Mouse (Mus musculus) ES-Bruce4 (cell line): ENCODE results near the gene Ints7. TPM values are rescaled to one million over a fixed set of nuclear protein-coding genes. Genes with fewer than 3 reads are reported as not detected.

Experiments used
- H3K27ac ChIP-seq: 2 replicates; pipeline ENCODE4 v1.5.1; 2012; ENCODE audit warnings: low read length, inconsistent platforms; ENCODE audit not compliant: insufficient read depth
- H3K27me3 ChIP-seq: 2 replicates; pipeline ENCODE4 v1.6.1; 2012; ENCODE audit warnings: mild to moderate bottlenecking, low read length, inconsistent platforms; ENCODE audit not compliant: control insufficient read depth, poor library complexity, insufficient read depth, severe bottlenecking
- H3K36me3 ChIP-seq: 2 replicates; pipeline ENCODE4 v1.6.1; 2012; ENCODE audit warnings: inconsistent platforms, mild to moderate bottlenecking, low read length, moderate library complexity; ENCODE audit not compliant: control insufficient read depth, poor library complexity, insufficient read depth, severe bottlenecking
- H3K4me1 ChIP-seq: one replicate; pipeline ENCODE4 v1.8.1; 2011; ENCODE audit warnings: low read length; ENCODE audit not compliant: control insufficient read depth, insufficient read depth
- H3K4me3 ChIP-seq: 2 replicates; pipeline ENCODE4 v1.5.1; 2011; ENCODE audit warnings: low read depth, mild to moderate bottlenecking, low read length
- H3K9ac ChIP-seq: 2 replicates; pipeline ENCODE4 v1.6.1; 2012; ENCODE audit warnings: low read depth, mild to moderate bottlenecking, inconsistent platforms; ENCODE audit not compliant: poor library complexity, severe bottlenecking
- H3K9me3 ChIP-seq: replicated peaks from 2 replicates; pipeline ENCODE4 v1.6.1; 2012; ENCODE audit warnings: mild to moderate bottlenecking, low read length, inconsistent platforms; ENCODE audit not compliant: control insufficient read depth, poor library complexity, insufficient read depth, severe bottlenecking
- CTCF ChIP-seq: IDR thresholded peaks from one replicate; pipeline ENCODE4 v1.8.1; 2011; ENCODE audit warnings: low read depth, low read length
- EP300 ChIP-seq: IDR thresholded peaks from 2 replicates; pipeline ENCODE4 v1.6.1; 2011; ENCODE audit warnings: low read depth, low read length; ENCODE audit not compliant: insufficient read depth
- POLR2A ChIP-seq: IDR thresholded peaks from one replicate; pipeline ENCODE4 v1.8.1; 2011; ENCODE audit warnings: low read length; ENCODE audit not compliant: insufficient read depth
- polyA plus RNA-seq: library from polyadenylated mRNA; stranded (reverse); fragments of >200 nt; gene quantifications from 2 replicates; pipeline ENCODE4 v1.2.4, GENCODE M21; 2011; ENCODE audit warnings: low read depth; ENCODE audit not compliant: missing spikeins, insufficient read depth, insufficient read length

Gene Ints7
- polyA plus RNA-seq, 1 experiment, result 58.1 TPM

GRCm38 (mm10) chr1:191629170-191629636, 53.8 kb downstream of the Ints7 start:
- Histone ChIP-seq H3K4me3 (no peak overlapping the region), H3K27ac (no peak overlapping the region), H3K36me3 (no peaks in the 10 kb centered on the region), H3K27me3 (no peaks in the 10 kb centered on the region), H3K4me1 (no peaks in the 10 kb centered on the region), H3K9me3 (no peaks in the 10 kb centered on the region), H3K9ac (no peak overlapping the region)
- no peak for TF ChIP-seq CTCF
- no peak for TF ChIP-seq POLR2A
- TF ChIP-seq EP300, result no peak

DNA sequence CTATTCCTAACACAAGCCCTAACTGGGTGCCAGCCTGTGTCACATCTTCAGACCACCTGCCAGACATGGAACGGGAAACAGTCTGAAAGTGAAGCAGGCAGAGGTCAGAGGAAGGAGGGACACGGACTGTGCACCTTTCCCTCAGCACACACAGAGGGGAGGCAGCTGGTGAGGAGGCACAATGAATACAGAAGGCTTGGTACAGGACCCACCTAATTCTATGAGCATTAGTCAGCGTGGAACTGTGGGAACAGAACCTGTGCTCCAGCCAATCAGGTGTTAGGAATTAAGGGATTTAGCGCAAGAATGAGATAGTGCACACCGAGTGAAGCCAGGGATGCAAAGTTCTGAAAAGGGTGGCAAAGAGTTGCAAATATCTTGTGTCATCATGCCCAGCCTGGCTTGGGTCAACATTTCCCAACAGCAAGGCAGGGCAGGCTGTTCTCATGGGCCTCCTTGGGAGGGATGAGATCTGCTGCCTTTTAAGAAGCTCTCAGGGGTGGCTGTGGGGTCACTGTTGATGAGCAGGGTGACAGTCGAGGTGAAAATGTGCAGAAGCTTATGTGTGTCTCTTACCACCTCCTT, 57.2 kb downstream of the Ints7 start:
- Histone ChIP-seq H3K27me3 (no peaks in the 10 kb centered on the region), H3K4me1 (no peaks in the 10 kb centered on the region), H3K36me3 (no peaks in the 10 kb centered on the region), H3K9me3 (no peaks in the 10 kb centered on the region), H3K27ac (no peak overlapping the region), H3K4me3 (no peak overlapping the region), H3K9ac (no peak overlapping the region)
- no peak for TF ChIP-seq CTCF
- TF ChIP-seq POLR2A, result no peak
- TF ChIP-seq EP300, result no peak

GRCm38 (mm10) chr1:191634116-191634515, 58.7 kb downstream of the Ints7 start:
- no peaks in the 10 kb centered on the region for H3K27me3 ChIP-seq
- no peaks in the 10 kb centered on the region for H3K4me1 ChIP-seq
- no peak overlapping the region for H3K4me3 ChIP-seq
- TF ChIP-seq EP300, result no peak
- TF ChIP-seq POLR2A, result no peak
- no peak for TF ChIP-seq CTCF
- no peaks in the 10 kb centered on the region for H3K9me3 ChIP-seq
- H3K9ac ChIP-seq, result no peak overlapping the region
- no peak overlapping the region for H3K27ac ChIP-seq
- H3K36me3 ChIP-seq, result no peaks in the 10 kb centered on the region

DNA sequence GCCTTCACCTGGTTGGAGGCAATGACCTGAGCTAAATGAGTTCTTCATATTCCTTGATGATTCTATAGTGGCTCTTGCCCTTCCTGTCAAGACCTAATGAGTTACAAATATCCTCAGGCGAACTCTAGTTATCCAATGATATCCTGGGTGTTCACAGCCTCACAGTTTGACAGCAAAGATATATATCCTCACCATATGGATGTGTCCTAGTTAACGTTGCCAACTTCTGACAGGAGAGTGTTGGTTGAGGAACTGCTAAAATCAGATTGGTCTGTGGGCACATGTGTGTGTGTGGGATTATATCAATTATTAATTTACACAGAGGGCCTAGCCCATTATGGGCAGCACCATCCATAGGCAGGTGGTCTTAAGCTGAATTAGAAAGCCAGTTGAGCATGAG, 63.0 kb downstream of the Ints7 start:
- H3K9ac ChIP-seq, result no peak overlapping the region
- H3K4me1 ChIP-seq, result no peaks in the 10 kb centered on the region
- no peak overlapping the region for H3K4me3 ChIP-seq
- TF ChIP-seq POLR2A (no peak), CTCF (no peak), EP300 (no peak)
- H3K27ac ChIP-seq, result no peak overlapping the region
- H3K27me3 ChIP-seq, result no peaks in the 10 kb centered on the region
- no peaks in the 10 kb centered on the region for H3K9me3 ChIP-seq
- no peaks in the 10 kb centered on the region for H3K36me3 ChIP-seq

DNA sequence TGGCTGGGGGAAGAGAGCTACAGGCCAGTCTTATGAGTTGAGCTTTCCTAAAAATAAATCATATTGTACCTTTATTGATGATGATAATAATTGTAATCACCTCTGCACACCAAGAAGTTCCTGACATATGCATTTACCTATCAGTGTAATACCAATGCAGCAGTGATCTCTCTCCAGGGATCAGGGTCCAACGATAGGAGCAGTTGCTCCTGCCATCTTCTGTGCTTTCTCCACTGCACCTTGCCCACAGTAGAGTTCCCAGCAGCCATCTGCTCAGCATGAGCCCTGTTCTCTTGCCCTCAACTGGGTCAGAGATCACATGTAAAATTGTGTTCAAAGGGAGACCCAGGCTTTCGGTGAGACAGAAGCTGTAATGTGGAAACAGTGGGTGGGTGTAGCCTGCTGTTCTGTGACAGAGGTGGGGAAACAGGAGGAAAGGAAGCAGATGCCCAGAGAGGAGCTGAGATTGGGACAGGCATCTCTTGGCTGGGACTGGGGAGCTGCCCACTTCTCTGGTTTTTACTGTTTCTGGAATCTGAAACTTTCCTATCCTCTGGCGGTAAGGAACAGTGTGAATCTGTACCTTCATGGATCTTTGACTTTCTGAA, 63.9 kb downstream of the Ints7 start:
- H3K4me1 ChIP-seq, result no peaks in the 10 kb centered on the region

DNA sequence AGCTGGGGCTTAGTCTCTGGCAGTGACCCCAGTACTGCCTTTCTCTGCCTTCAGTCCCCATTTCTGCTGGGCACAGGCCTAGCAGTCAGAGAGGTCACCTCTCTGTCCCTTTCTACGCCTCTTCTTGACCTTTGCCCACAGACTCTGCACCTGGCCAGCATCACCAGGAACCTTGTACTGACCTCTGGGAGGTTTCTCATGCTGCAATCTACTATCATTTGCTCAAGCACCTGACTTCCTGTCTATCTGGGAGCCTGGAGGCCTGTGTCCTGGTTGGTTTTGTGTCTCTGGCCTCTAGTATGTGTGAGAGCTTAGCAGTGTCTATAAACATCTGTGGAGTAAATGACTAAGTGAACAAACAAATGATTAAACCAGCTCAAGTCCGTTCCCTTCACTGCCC, 64.7 kb downstream of the Ints7 start:
- H3K36me3 ChIP-seq, result no peaks in the 10 kb centered on the region
- no peaks in the 10 kb centered on the region for H3K4me1 ChIP-seq
- no peak overlapping the region for H3K4me3 ChIP-seq
- no peak for TF ChIP-seq POLR2A
- no peak for TF ChIP-seq EP300
- no peak overlapping the region for H3K27ac ChIP-seq
- no peaks in the 10 kb centered on the region for H3K9me3 ChIP-seq
- no peak overlapping the region for H3K9ac ChIP-seq
- no peaks in the 10 kb centered on the region for H3K27me3 ChIP-seq

More for the DNA sequence above, 63.9 kb downstream of the Ints7 start:
- Histone ChIP-seq H3K36me3 (no peaks in the 10 kb centered on the region), H3K4me3 (no peak overlapping the region), H3K9ac (no peak overlapping the region), H3K9me3 (no peaks in the 10 kb centered on the region), H3K27me3 (no peaks in the 10 kb centered on the region), H3K27ac (no peak overlapping the region)
- TF ChIP-seq EP300, result no peak
- no peak for TF ChIP-seq CTCF
- TF ChIP-seq POLR2A, result no peak
